Mouse (Mus musculus) cerebellum, adult 8-10 months (tissue): ENCODE measurements at regions not wholly inside any gene's neighbourhood (a gene's known extent, or its start where the extent isn't known, plus 50 kb on each side); places are given as distances from the start of the nearest gene placed in this dataset.

Experiments
- DNase-seq: peaks from one replicate; pipeline ENCODE4 v3.0.0; 2022

GRCm38 (mm10) chr12:14088960-14089359 is 62.9 kb downstream of the Fam84a start:
- DNase-seq = no peak

GRCm38 (mm10) chr12:14082771-14083170 is 69.1 kb downstream of the Fam84a start:
- DNase-seq = no peak

DNA sequence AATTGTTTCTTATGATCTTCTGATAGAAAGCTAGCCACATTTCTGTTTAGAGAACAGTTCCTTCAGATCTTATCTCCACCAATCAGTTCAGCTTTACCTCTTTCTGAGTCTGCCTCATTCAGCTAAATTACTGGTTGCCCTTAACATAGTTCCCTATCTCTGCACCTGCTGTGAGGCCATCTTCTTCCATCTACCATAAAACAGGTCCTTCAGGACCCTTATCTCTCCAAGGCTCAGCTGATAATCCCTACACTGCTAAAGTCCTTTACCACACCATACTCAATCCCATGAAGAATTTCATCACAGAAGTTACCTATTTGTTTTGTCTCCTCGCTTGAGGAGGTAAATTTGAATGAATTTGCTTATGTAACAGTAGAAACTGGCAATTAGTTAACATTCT is 72.0 kb downstream of the Fam84a start:
- no peak for DNase-seq

GRCm38 (mm10) chr12:14069049-14069448 is 82.8 kb downstream of the Fam84a start:
- no peak for DNase-seq

- no peak for DNase-seq
Observed at GRCm38 (mm10) chr12:14065401-14065800, 86.5 kb downstream of the Fam84a start.

GRCm38 (mm10) chr12:14063276-14063675 is 88.6 kb downstream of the Fam84a start:
- DNase-seq = no peak

DNA sequence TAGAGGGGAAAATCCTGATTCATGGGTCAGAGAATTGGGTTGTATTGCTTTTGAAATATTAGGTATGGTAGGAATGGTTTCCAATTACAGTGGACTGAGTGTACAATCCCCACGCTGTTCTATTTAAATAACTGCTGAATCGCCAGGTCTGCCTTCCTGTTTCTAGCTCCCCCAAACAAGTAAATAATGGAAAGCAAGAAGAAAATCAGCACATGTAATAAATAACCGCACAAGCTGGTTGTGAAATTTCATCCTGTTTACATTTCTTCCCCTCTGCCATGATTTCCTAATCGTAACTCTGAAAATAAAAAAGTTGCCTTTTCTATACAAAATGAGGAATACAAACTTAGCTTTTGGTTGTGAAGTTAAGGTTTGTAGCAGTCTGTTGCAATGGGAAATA is 95.7 kb downstream of the Fam84a start:
- DNase-seq = no peak

GRCm38 (mm10) chr12:14032363-14032762 is 119.5 kb downstream of the Fam84a start:
- DNase-seq = no peak

DNA sequence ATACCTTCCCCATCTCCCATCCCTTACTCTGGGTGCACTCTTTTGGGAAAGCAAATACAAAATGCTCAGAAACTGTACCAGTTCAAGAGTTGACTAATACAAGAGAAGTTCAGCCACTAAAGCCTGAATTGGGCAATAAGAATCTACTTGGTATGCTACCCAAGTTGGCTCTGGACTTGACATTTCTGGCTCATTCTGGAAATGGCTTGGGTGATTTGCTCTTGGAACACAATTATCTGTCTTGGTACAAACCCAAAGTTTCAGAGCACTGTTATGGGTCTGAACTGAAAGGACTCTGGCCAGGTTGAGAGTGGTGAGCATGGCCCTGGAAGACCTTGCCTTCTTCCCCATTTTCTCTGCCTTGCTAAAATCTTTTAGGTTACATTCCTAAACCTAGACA is 136.6 kb downstream of the Fam84a start:
- no peak for DNase-seq

GRCm38 (mm10) chr12:14005991-14006390 is 145.9 kb downstream of the Fam84a start:
- DNase-seq = no peak

- no peak for DNase-seq
Observed at GRCm38 (mm10) chr12:14001672-14002071, 150.2 kb downstream of the Fam84a start.

DNA sequence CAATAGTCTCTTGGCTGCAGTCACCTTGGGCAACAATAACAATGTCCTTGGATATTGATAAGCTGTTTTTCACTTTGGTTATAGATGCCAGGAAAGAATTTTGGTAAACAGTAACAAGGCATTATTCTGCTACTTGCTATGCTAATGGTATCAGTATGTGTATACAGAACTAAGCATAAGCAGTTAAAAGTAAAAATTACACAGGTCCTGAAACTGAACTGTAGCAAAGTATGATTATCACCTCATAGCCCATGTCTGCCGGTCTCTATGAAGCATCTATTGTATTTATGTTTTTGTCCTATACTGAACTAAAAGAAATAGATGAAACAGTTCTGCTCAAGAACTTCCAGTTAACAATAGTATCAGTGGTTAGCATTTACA is 167.5 kb downstream of the Fam84a start:
- no peak for DNase-seq

- no peak for DNase-seq
Observed at GRCm38 (mm10) chr12:13983631-13984395, 168.0 kb downstream of the Fam84a start.

DNA sequence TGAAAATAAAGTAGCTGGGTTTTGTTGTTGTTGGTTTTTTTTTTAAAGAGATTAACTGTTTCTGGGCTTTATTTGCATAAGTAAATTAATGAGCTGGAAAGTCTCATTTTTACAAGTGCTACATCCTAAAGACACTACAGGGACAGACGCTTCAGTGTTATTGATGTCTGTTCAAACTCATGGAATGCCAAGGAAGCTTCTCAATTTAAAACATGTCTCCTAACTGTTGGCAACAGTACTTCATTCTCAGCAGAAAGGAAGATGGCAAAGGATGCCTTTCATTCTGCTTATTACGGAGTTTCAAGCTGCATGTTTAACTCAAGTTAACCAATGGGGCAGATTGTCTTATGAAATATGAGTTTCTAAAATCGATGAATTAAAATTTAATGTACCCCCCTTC is 187.3 kb downstream of the Fam84a start:
- DNase-seq = no peak

DNA sequence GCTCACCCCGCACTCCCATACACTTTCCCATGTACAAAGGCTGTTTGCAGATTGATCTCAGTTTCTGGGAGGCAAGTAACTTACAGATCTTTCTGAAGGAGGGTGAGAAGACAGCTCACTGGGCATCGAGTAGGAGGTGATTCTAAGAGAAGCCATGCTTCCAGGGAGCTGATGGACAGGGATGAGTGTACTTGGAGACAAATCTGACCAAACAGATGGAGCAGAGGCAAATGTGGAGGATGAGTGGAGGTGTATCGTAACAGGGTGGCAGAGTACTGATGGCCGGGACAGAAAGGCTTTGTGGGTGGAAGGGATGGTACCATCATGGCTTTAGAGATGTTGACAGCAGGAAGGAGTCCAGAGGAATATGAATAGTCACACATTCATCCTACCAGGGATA is 212.4 kb downstream of the Fam84a start:
- DNase-seq = no peak

DNA sequence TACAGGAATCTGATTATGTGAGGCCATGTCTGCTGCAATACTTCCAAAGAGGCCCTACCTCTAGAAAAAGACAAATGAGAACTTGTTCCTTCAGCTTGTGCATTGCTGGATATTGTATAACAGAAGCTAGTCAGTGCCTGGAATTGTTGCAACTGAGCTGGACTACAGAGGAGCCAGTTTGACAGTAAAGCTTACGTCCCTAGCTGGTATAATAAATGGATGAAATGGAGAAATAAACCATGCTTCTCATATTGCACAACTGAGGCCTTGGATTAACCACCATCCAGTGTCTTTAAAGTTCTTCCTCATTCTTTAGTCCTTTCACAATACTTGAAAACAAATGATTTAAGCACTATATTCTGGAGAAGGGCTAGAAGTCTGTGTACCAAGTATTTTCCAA is 230.8 kb downstream of the Fam84a start:
- no peak for DNase-seq

DNA sequence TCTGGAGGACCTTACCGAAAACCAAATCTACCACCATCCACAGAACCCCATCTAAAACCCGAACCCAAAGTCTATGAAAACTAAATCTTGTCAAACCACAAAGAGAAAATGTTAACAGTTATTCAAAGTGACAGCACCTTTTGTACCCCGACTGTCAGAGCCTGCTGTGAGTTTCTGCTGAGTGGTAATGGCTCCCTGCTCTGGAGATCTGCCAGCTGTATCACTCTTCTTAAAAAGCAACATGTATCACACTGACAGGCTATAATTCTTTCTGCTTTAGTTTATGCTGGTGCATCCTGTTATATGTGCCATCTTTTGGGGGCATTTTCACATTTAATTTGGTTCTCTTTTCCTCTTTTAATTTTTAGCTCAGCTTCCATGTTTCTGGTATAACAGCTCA is 268.5 kb downstream of the Fam84a start:
- DNase-seq = no peak

DNA sequence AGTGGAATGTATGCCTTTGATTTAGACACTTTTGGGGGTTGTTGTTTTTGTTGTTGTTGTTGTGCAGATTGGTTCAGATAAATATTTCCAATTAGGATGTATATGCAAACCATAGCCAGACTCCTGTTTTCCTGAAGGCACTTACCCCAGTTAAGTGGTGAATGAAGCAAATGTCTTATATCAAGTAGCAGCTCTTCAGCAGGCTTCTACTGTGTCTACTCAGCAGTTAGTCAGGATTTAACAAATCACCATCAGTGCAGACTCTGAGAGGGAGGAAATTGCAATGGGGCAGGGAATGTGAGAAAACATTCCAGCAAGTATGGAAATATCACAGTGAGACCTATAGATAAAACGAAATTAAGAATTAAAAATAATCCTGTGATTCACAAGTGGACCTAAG is 282.7 kb downstream of the Fam84a start:
- DNase-seq = no peak

- DNase-seq = no peak
Observed at GRCm38 (mm10) chr12:13861226-13861625, 290.6 kb downstream of the Fam84a start.

GRCm38 (mm10) chr12:13844532-13845485 is 307.0 kb downstream of the Fam84a start:
- DNase-seq = peak; percentile 7

GRCm38 (mm10) chr12:13843423-13844080 is 308.3 kb downstream of the Fam84a start:
- DNase-seq = no peak

GRCm38 (mm10) chr12:13841238-13841637 is 310.6 kb downstream of the Fam84a start:
- DNase-seq = no peak

GRCm38 (mm10) chr12:13834723-13835122 is 317.1 kb downstream of the Fam84a start:
- no peak for DNase-seq

DNA sequence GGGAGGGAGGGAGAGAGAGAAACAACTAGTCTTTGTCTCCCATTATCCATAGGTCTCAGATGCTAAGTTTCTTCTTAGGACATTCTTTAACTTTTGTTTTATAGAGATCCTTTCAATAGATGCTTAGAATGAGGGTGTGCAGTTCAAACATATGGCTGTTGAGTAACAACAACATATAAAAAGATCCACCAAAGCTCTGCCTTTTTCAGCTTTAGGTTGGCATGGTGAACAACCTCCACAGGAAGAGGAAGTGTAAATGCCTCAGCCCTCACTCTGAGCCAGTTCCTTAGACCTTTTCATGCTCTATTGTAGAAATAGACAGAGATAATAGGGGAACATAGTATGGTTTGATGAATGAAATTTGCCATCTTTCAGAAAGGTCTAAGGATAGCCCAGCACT is 326.0 kb downstream of the Fam84a start:
- DNase-seq = no peak
